Mouse (Mus musculus): ENCODE measurements around the gene Brpf3.
A peak's percentile ranks its signal among the peaks of the same experiment; 100 is the strongest.
"Not testable (repeated sequence)": the region's sequence is repeated elsewhere in the genome, so short reads cannot be mapped to it uniquely, and the experiment has no call there.

The Brpf3 gene

GRCm38 (mm10) chr17:28799291-28800160 lies 1.4 kb upstream of the Brpf3 start:
- DNase-seq (ENCODE audit: low read depth, low spot score) = peak; percentile 27

GRCm38 (mm10) chr17:28800281-28800670 lies 614 bp upstream of the Brpf3 start:
- peak; percentile 22 for DNase-seq (ENCODE audit: low read depth, low spot score)

- DNase-seq (ENCODE audit: low read depth, low spot score) = peak; percentile 99
These were observed 650 bp downstream of the Brpf3 start for GRCm38 (mm10) chr17:28801474-28802005.

- DNase-seq (ENCODE audit: low read depth, low spot score) = no peak
These were observed 1.2 kb downstream of the Brpf3 start for GRCm38 (mm10) chr17:28802006-28802481.

GRCm38 (mm10) chr17:28803316-28803715 lies 2.4 kb downstream of the Brpf3 start:
- DNase-seq (ENCODE audit: low read depth, low spot score) = no peak

GRCm38 (mm10) chr17:28804973-28805372 lies 4.1 kb downstream of the Brpf3 start:
- DNase-seq (ENCODE audit: low read depth, low spot score) = no peak

- DNase-seq (ENCODE audit: low read depth, low spot score) = no peak
These were observed 5.9 kb downstream of the Brpf3 start for GRCm38 (mm10) chr17:28806770-28807169.

- no peak for DNase-seq (ENCODE audit: low read depth, low spot score)
These were observed 7.8 kb downstream of the Brpf3 start for GRCm38 (mm10) chr17:28808714-28809113.

- DNase-seq (ENCODE audit: low read depth, low spot score) = no peak
These were observed 8.4 kb downstream of the Brpf3 start for GRCm38 (mm10) chr17:28809175-28809831.

- no peak for DNase-seq (ENCODE audit: low read depth, low spot score)
These were observed 11.5 kb downstream of the Brpf3 start for GRCm38 (mm10) chr17:28812345-28812744.

- DNase-seq (ENCODE audit: low read depth, low spot score) = no peak
These were observed 13.7 kb downstream of the Brpf3 start for GRCm38 (mm10) chr17:28814529-28815097.

GRCm38 (mm10) chr17:28815384-28816004 lies 14.6 kb downstream of the Brpf3 start:
- no peak for DNase-seq (ENCODE audit: low read depth, low spot score)

- DNase-seq (ENCODE audit: low read depth, low spot score) = not testable (repeated sequence)
These were observed 15.4 kb downstream of the Brpf3 start for GRCm38 (mm10) chr17:28816326-28816725.

GRCm38 (mm10) chr17:28816875-28817811 lies 16.3 kb downstream of the Brpf3 start:
- no peak for DNase-seq (ENCODE audit: low read depth, low spot score)

- DNase-seq (ENCODE audit: low read depth, low spot score) = no peak
These were observed 19.3 kb downstream of the Brpf3 start for GRCm38 (mm10) chr17:28820189-28820588.

GRCm38 (mm10) chr17:28823004-28823745 lies 22.3 kb downstream of the Brpf3 start:
- peak; percentile 98 for DNase-seq (ENCODE audit: low read depth, low spot score)

GRCm38 (mm10) chr17:28823749-28824148 lies 22.9 kb downstream of the Brpf3 start:
- peak; percentile 30 for DNase-seq (ENCODE audit: low read depth, low spot score)

- peak; percentile 85 for DNase-seq (ENCODE audit: low read depth, low spot score)
These were observed 24.0 kb downstream of the Brpf3 start for GRCm38 (mm10) chr17:28824896-28825295.

GRCm38 (mm10) chr17:28825359-28826041 lies 24.6 kb downstream of the Brpf3 start:
- DNase-seq (ENCODE audit: low read depth, low spot score) = peak; percentile 58

All from brain, adult 2 months (tissue).